Mouse (Mus musculus): ENCODE data around the gene Gm49388. TPM values are rescaled to one million over a fixed set of nuclear protein-coding genes. Genes with fewer than 3 reads are reported as not detected.

The Gm49388 gene
- polyA plus RNA-seq, 1 experiment from 2014 or later, result 0.35 TPM

- no peak for DNase-seq (ENCODE audit: low spot score)
- no peaks in the 10 kb centered on the region for H3K9me3 ChIP-seq (replicated peaks)
- no peaks in the 10 kb centered on the region for H3K27me3 ChIP-seq (ENCODE audit: low read depth, poor library complexity, severe bottlenecking)
- H3K4me3 ChIP-seq, result no peak overlapping the region
- 95% methylated on average over 7 of the region's 7 CpGs for WGBS
- peaks cover 100% of the 10 kb centered on the region for H3K36me3 ChIP-seq
- H3K4me1 ChIP-seq, result peaks cover 13% of the 10 kb centered on the region
- no peak overlapping the region for H3K27ac ChIP-seq (replicated peaks)
Observed at GRCm38 (mm10) chr7:127753741-127754140, 31.7 kb upstream of the Gm49388 start.

GRCm38 (mm10) chr7:127759716-127760115 is 25.7 kb upstream of the Gm49388 start:
- Histone ChIP-seq H3K4me1 (peaks cover 8% of the 10 kb centered on the region; the same call in 1 of the 2 replicates), H3K4me3 (no peak overlapping the region), H3K36me3 (peaks cover 98% of the 10 kb centered on the region), H3K27me3 (ENCODE audit: low read depth, poor library complexity, severe bottlenecking) (no peaks in the 10 kb centered on the region), H3K27ac (replicated peaks) (no peak overlapping the region), H3K9me3 (replicated peaks) (no peaks in the 10 kb centered on the region)
- WGBS, result 69% methylated on average over 6 of the region's 6 CpGs
- no peak for DNase-seq (ENCODE audit: low spot score)

- DNase-seq (ENCODE audit: low spot score), result no peak
- Histone ChIP-seq H3K4me1 (peaks cover 8% of the 10 kb centered on the region; the same call in 1 of the 2 replicates), H3K4me3 (no peak overlapping the region), H3K36me3 (peaks cover 98% of the 10 kb centered on the region), H3K27ac (replicated peaks) (no peak overlapping the region), H3K27me3 (ENCODE audit: low read depth, poor library complexity, severe bottlenecking) (no peaks in the 10 kb centered on the region), H3K9me3 (replicated peaks) (no peaks in the 10 kb centered on the region)
- whole genome bisulfite sequencing, result 96% methylated on average over 3 of the region's 3 CpGs
Observed at GRCm38 (mm10) chr7:127760478-127760877, 24.9 kb upstream of the Gm49388 start.

- no peaks in the 10 kb centered on the region for H3K27me3 ChIP-seq (ENCODE audit: low read depth, poor library complexity, severe bottlenecking)
- H3K36me3 ChIP-seq, result peaks cover 98% of the 10 kb centered on the region
- H3K27ac ChIP-seq (replicated peaks), result no peak overlapping the region
- peaks cover 8% of the 10 kb centered on the region; the same call in 1 of the 2 replicates for H3K4me1 ChIP-seq
- DNase-seq (ENCODE audit: low spot score), result peak; percentile 68
- H3K9me3 ChIP-seq (replicated peaks), result no peaks in the 10 kb centered on the region
- H3K4me3 ChIP-seq, result no peak overlapping the region
- 50% methylated on average over 7 of the region's 7 CpGs for WGBS
Observed at GRCm38 (mm10) chr7:127761026-127761425, 24.4 kb upstream of the Gm49388 start.

GRCm38 (mm10) chr7:127763642-127764041 is 21.8 kb upstream of the Gm49388 start:
- H3K27me3 ChIP-seq (ENCODE audit: low read depth, poor library complexity, severe bottlenecking), result no peaks in the 10 kb centered on the region
- H3K9me3 ChIP-seq (replicated peaks), result no peaks in the 10 kb centered on the region
- H3K36me3 ChIP-seq, result peaks cover 98% of the 10 kb centered on the region
- no peak overlapping the region for H3K4me3 ChIP-seq
- WGBS, result 91% methylated on average over 4 of the region's 4 CpGs
- peaks cover 11% of the 10 kb centered on the region for H3K4me1 ChIP-seq
- no peak for DNase-seq (ENCODE audit: low spot score)
- no peak overlapping the region for H3K27ac ChIP-seq (replicated peaks)

- H3K27ac ChIP-seq (replicated peaks), result no peak overlapping the region
- H3K36me3 ChIP-seq, result peaks cover 77% of the 10 kb centered on the region
- H3K4me1 ChIP-seq, result peaks cover 32% of the 10 kb centered on the region
- no peaks in the 10 kb centered on the region for H3K9me3 ChIP-seq (replicated peaks)
- DNase-seq (ENCODE audit: low spot score), result no peak
- no peak overlapping the region for H3K4me3 ChIP-seq
- H3K27me3 ChIP-seq (ENCODE audit: low read depth, poor library complexity, severe bottlenecking), result no peaks in the 10 kb centered on the region
- 94% methylated on average over 2 of the region's 2 CpGs for WGBS
Observed at GRCm38 (mm10) chr7:127765756-127766155, 19.7 kb upstream of the Gm49388 start.

- H3K27ac ChIP-seq (replicated peaks), result no peak overlapping the region
- peaks cover 39% of the 10 kb centered on the region for H3K4me1 ChIP-seq
- no peak overlapping the region for H3K4me3 ChIP-seq
- H3K27me3 ChIP-seq (ENCODE audit: low read depth, poor library complexity, severe bottlenecking), result no peaks in the 10 kb centered on the region
- no peaks in the 10 kb centered on the region for H3K9me3 ChIP-seq (replicated peaks)
- 86% methylated on average over 17 of the region's 17 CpGs for WGBS
- H3K36me3 ChIP-seq, result peaks cover 64% of the 10 kb centered on the region
- DNase-seq (ENCODE audit: low spot score), result no peak
Observed at GRCm38 (mm10) chr7:127766851-127767609, 18.4 kb upstream of the Gm49388 start.

- Histone ChIP-seq H3K27ac (replicated peaks) (peak overlapping the region; percentile 68; the same call in 1 of the 2 replicates), H3K4me3 (0 out of 2 replicates have a peak overlapping the region, but pooled peaks have one; percentile 5)
Observed at GRCm38 (mm10) chr7:127767671-127768345, 17.6 kb upstream of the Gm49388 start.

GRCm38 (mm10) chr7:127768346-127768996 is 16.9 kb upstream of the Gm49388 start:
- Histone ChIP-seq H3K9me3 (replicated peaks) (no peaks in the 10 kb centered on the region), H3K4me1 (peaks cover 39% of the 10 kb centered on the region), H3K27ac (replicated peaks) (peak overlapping the region; percentile 68), H3K4me3 (peak overlapping the region; percentile 61), H3K36me3 (peaks cover 51% of the 10 kb centered on the region), H3K27me3 (ENCODE audit: low read depth, poor library complexity, severe bottlenecking) (no peaks in the 10 kb centered on the region)
- WGBS, result 48% methylated on average over 13 of the region's 13 CpGs
- no peak for DNase-seq (ENCODE audit: low spot score)

More at GRCm38 (mm10) chr7:127767671-127768345, 17.6 kb upstream of the Gm49388 start:
- no peaks in the 10 kb centered on the region for H3K9me3 ChIP-seq (replicated peaks)
- H3K4me1 ChIP-seq, result peaks cover 39% of the 10 kb centered on the region
- DNase-seq (ENCODE audit: low spot score), result no peak
- WGBS, result 93% methylated on average over 19 of the region's 19 CpGs
- peaks cover 56% of the 10 kb centered on the region for H3K36me3 ChIP-seq
- H3K27me3 ChIP-seq (ENCODE audit: low read depth, poor library complexity, severe bottlenecking), result no peaks in the 10 kb centered on the region

- Histone ChIP-seq H3K4me3 (peak overlapping the region; percentile 61), H3K4me1 (peaks cover 44% of the 10 kb centered on the region), H3K27me3 (ENCODE audit: low read depth, poor library complexity, severe bottlenecking) (no peaks in the 10 kb centered on the region), H3K27ac (replicated peaks) (peak overlapping the region; percentile 87), H3K36me3 (peaks cover 45% of the 10 kb centered on the region), H3K9me3 (replicated peaks) (no peaks in the 10 kb centered on the region)
- WGBS, result 0% methylated on average over 16 of the region's 16 CpGs
- peak; percentile 89 for DNase-seq (ENCODE audit: low spot score)
Observed at GRCm38 (mm10) chr7:127768997-127769593, 16.3 kb upstream of the Gm49388 start.

- H3K36me3 ChIP-seq, result peaks cover 40% of the 10 kb centered on the region
- no peaks in the 10 kb centered on the region for H3K9me3 ChIP-seq (replicated peaks)
- under 1% methylated on average over 24 of the region's 24 CpGs for WGBS
- H3K27me3 ChIP-seq (ENCODE audit: low read depth, poor library complexity, severe bottlenecking), result no peaks in the 10 kb centered on the region
- H3K4me1 ChIP-seq, result peaks cover 44% of the 10 kb centered on the region
- DNase-seq (ENCODE audit: low spot score), result peak; percentile 80
- H3K4me3 ChIP-seq, result peak within 1 kb of the TSS; percentile 61
- peak within 1 kb of the TSS; percentile 87 for H3K27ac ChIP-seq (replicated peaks)
Observed at GRCm38 (mm10) chr7:127769651-127770038, 15.8 kb upstream of the Gm49388 start, which contains the start of gene Orai3. Gene Orai3, plus strand, starts transcription at chr7:127769815.
